Mouse (Mus musculus): ENCODE data around the gene Nfya.

Nfya gene

GRCm38 (mm10) chr17:48409380-48410298 lies at the start of gene Nfya, which contains the start of gene Oard1:
Nfya (minus strand) TSS chr17:48409906.
Oard1 (plus strand) TSS chr17:48410014.
- DNase-seq (ENCODE audit: low read depth, low spot score): peak; percentile 100

GRCm38 (mm10) chr17:48457971-48458653 lies 48.4 kb upstream of the Nfya start:
- no peak for DNase-seq (ENCODE audit: low read depth, low spot score)

- DNase-seq (ENCODE audit: low read depth, low spot score): no peak
These were observed 46.2 kb upstream of the Nfya start for GRCm38 (mm10) chr17:48455955-48456354.

- no peak for DNase-seq (ENCODE audit: low read depth, low spot score)
These were observed 45.0 kb upstream of the Nfya start, which contains the start of gene Unc5cl for GRCm38 (mm10) chr17:48454688-48455087. Unc5cl (plus strand) TSS chr17:48454901.

GRCm38 (mm10) chr17:48454190-48454589 lies 44.5 kb upstream of the Nfya start:
- no peak for DNase-seq (ENCODE audit: low read depth, low spot score)

GRCm38 (mm10) chr17:48453489-48453888 lies 43.8 kb upstream of the Nfya start:
- DNase-seq (ENCODE audit: low read depth, low spot score): no peak

- peak; percentile 34 for DNase-seq (ENCODE audit: low read depth, low spot score)
These were observed 42.2 kb upstream of the Nfya start for GRCm38 (mm10) chr17:48451753-48452444.

GRCm38 (mm10) chr17:48451353-48451675 lies 41.6 kb upstream of the Nfya start, which contains the start of gene Tspo2:
Tspo2 (minus strand) TSS chr17:48451522.
- DNase-seq (ENCODE audit: low read depth, low spot score): no peak

- DNase-seq (ENCODE audit: low read depth, low spot score): no peak
These were observed 41.1 kb upstream of the Nfya start for GRCm38 (mm10) chr17:48450666-48451352.

- peak; percentile 27 for DNase-seq (ENCODE audit: low read depth, low spot score)
These were observed 38.0 kb upstream of the Nfya start for GRCm38 (mm10) chr17:48447675-48448074.

GRCm38 (mm10) chr17:48443542-48444145 lies 33.9 kb upstream of the Nfya start:
- DNase-seq (ENCODE audit: low read depth, low spot score): no peak

- DNase-seq (ENCODE audit: low read depth, low spot score): peak; percentile 17
These were observed 33.2 kb upstream of the Nfya start for GRCm38 (mm10) chr17:48442745-48443457.

- peak; percentile 10 for DNase-seq (ENCODE audit: low read depth, low spot score)
These were observed 27.8 kb upstream of the Nfya start for GRCm38 (mm10) chr17:48437421-48437911.

GRCm38 (mm10) chr17:48436487-48436886 lies 26.8 kb upstream of the Nfya start:
- peak; percentile 19 for DNase-seq (ENCODE audit: low read depth, low spot score)

- DNase-seq (ENCODE audit: low read depth, low spot score): no peak
These were observed 24.8 kb upstream of the Nfya start for GRCm38 (mm10) chr17:48434479-48434878.

- no peak for DNase-seq (ENCODE audit: low read depth, low spot score)
These were observed 24.1 kb upstream of the Nfya start for GRCm38 (mm10) chr17:48433689-48434330.

- DNase-seq (ENCODE audit: low read depth, low spot score): no peak
These were observed 23.4 kb upstream of the Nfya start for GRCm38 (mm10) chr17:48433006-48433655.

- DNase-seq (ENCODE audit: low read depth, low spot score): no peak
These were observed 22.7 kb upstream of the Nfya start, which contains the start of gene Apobec2 for GRCm38 (mm10) chr17:48432158-48432980. Apobec2 (minus strand) TSS chr17:48432930.

All from 3T3-L1 (cell line).